Mouse (Mus musculus) hindbrain, embryonic 11.5 days (tissue): Measurements from ENCODE around the gene Zfp710. TPM values are rescaled to one million over a fixed set of nuclear protein-coding genes. Genes with fewer than 3 reads are reported as not detected.
"Not testable (repeated sequence)": the region's sequence is repeated elsewhere in the genome, so short reads cannot be mapped to it uniquely, and the experiment has no call there.

ENCODE experiments used
- ATAC-seq: fragments of 200-750 bp; cut with Nextera tagmentation; 2 replicates; pipeline ENCODE4 v1.8.0; 2017; ENCODE audit warnings: mild to moderate bottlenecking, moderate TSS enrichment, moderate library complexity; ENCODE audit not compliant: low FRiP score
- DNase-seq: peaks from one replicate; pipeline ENCODE4 v3.0.0-alpha.2; 2015; ENCODE audit warnings: low spot score
- H3K27ac ChIP-seq: fragments of 300-500 bp; sonication (generic); 2 replicates; pipeline ENCODE4 v1.5.1; 2014; ENCODE audit warnings: mild to moderate bottlenecking, low read depth, low read length
- H3K27me3 ChIP-seq: fragments of 300-500 bp; sonication (generic); 2 replicates; pipeline ENCODE4 v1.6.1; 2014; ENCODE audit warnings: mild to moderate bottlenecking, low read length, moderate library complexity, mixed read lengths; ENCODE audit not compliant: control insufficient read depth, insufficient read depth
- H3K36me3 ChIP-seq: fragments of 300-500 bp; sonication (generic); 2 replicates; pipeline ENCODE4 v1.6.1; 2014; ENCODE audit warnings: mild to moderate bottlenecking, low read length, moderate library complexity, mixed read lengths; ENCODE audit not compliant: control insufficient read depth, insufficient read depth
- H3K4me1 ChIP-seq: fragments of 300-500 bp; sonication (generic); replicated peaks from 2 replicates; pipeline ENCODE4 v1.6.1; 2014; ENCODE audit warnings: low read length, mixed read lengths; ENCODE audit not compliant: control insufficient read depth, insufficient read depth
- H3K4me2 ChIP-seq: fragments of 300-500 bp; sonication (generic); replicated peaks from 2 replicates; pipeline ENCODE4 v1.6.1; 2014; ENCODE audit warnings: mild to moderate bottlenecking, low read depth, low read length
- H3K4me3 ChIP-seq: fragments of 300-500 bp; sonication (generic); 2 replicates; pipeline ENCODE4 v1.5.1; 2014; ENCODE audit warnings: low read depth, low read length
- H3K9ac ChIP-seq: fragments of 300-500 bp; sonication (generic); 2 replicates; pipeline ENCODE4 v1.6.1; 2014; ENCODE audit warnings: low read depth, low read length
- H3K9me3 ChIP-seq: fragments of 300-500 bp; sonication (generic); 2 replicates; pipeline ENCODE4 v1.6.1; 2016; ENCODE audit warnings: low read length; ENCODE audit not compliant: control insufficient read depth
- WGBS: fragments of 180-500 bp; shearing (Covaris S2); extraction: QIAGEN DNeasy Blood & Tissue Kit; methylation state at CpG from one replicate; pipeline ENCODE4 v1.1.7; 2014; 5-methylcytosine and 5-hydroxymethylcytosine counted together
- polyA plus RNA-seq: library from polyadenylated mRNA; unstranded; fragments of >200 nt; fragmentation: Nextera tagmentation; extraction: Ambion mirVana; gene quantifications from 2 replicates; pipeline ENCODE4 v1.2.1, GENCODE M21; 2014

Zfp710 gene
- polyA plus RNA-seq: 26.4 and 28.4 TPM in 2 replicates

- Histone ChIP-seq H3K27me3 (no peaks in the 10 kb centered on the region), H3K27ac (peak within 1 kb of the TSS; percentile 98), H3K36me3 (no peaks in the 10 kb centered on the region), H3K4me2 (peak within 1 kb of the TSS; percentile 82), H3K4me3 (peak within 1 kb of the TSS; percentile 89), H3K9ac (peak within 1 kb of the TSS; percentile 97), H3K9me3 (no peaks in the 10 kb centered on the region), H3K4me1 (peaks cover 7% of the 10 kb centered on the region)
- peak; percentile 93 for ATAC-seq
- peak; percentile 86 for DNase-seq
- WGBS: under 1% methylated on average over 42 of the region's 42 CpGs
Observed at GRCm38 (mm10) chr7:80024521-80025390, at the start of gene Zfp710. Gene Zfp710, plus strand, starts transcription at chr7:80024814.

GRCm38 (mm10) chr7:79975316-79975715, 49.3 kb upstream of the Zfp710 start:
- no peak for ATAC-seq
- H3K4me3 ChIP-seq: no peak overlapping the region
- no peaks in the 10 kb centered on the region for H3K4me1 ChIP-seq
- 94% methylated on average over 2 of the region's 2 CpGs for WGBS
- H3K27me3 ChIP-seq: no peaks in the 10 kb centered on the region
- no peak overlapping the region for H3K9ac ChIP-seq
- H3K36me3 ChIP-seq: no peaks in the 10 kb centered on the region
- no peak for DNase-seq
- no peak overlapping the region for H3K27ac ChIP-seq
- no peak overlapping the region for H3K4me2 ChIP-seq
- no peaks in the 10 kb centered on the region for H3K9me3 ChIP-seq

GRCm38 (mm10) chr7:79986717-79987116, 37.9 kb upstream of the Zfp710 start:
- ATAC-seq (no peak), DNase-seq (no peak)
- Histone ChIP-seq H3K27me3 (no peaks in the 10 kb centered on the region), H3K4me1 (no peaks in the 10 kb centered on the region), H3K9ac (no peak overlapping the region), H3K27ac (no peak overlapping the region), H3K36me3 (no peaks in the 10 kb centered on the region), H3K4me3 (no peak overlapping the region), H3K4me2 (no peak overlapping the region), H3K9me3 (no peaks in the 10 kb centered on the region)
- 82% methylated on average over 7 of the region's 7 CpGs for WGBS

GRCm38 (mm10) chr7:79987745-79988144, 36.9 kb upstream of the Zfp710 start:
- WGBS: 56% methylated on average over 3 of the region's 3 CpGs
- Histone ChIP-seq H3K4me3 (no peak overlapping the region), H3K9ac (no peak overlapping the region), H3K4me2 (no peak overlapping the region), H3K27ac (no peak overlapping the region), H3K4me1 (no peaks in the 10 kb centered on the region), H3K36me3 (no peaks in the 10 kb centered on the region), H3K27me3 (no peaks in the 10 kb centered on the region), H3K9me3 (no peaks in the 10 kb centered on the region)
- ATAC-seq (no peak), DNase-seq (no peak)

GRCm38 (mm10) chr7:79988466-79988865, 36.1 kb upstream of the Zfp710 start:
- ATAC-seq, H3K27me3 ChIP-seq, H3K9ac ChIP-seq, H3K27ac ChIP-seq, H3K9me3 ChIP-seq, H3K4me2 ChIP-seq, DNase-seq, H3K4me1 ChIP-seq, H3K36me3 ChIP-seq, H3K4me3 ChIP-seq: not testable (repeated sequence)
- 96% methylated on average over 1 of the region's 1 CpGs for WGBS

GRCm38 (mm10) chr7:79994476-79994875, 30.1 kb upstream of the Zfp710 start:
- Histone ChIP-seq H3K9ac (no peak overlapping the region), H3K36me3 (no peaks in the 10 kb centered on the region), H3K4me3 (no peak overlapping the region), H3K4me2 (no peak overlapping the region), H3K4me1 (no peaks in the 10 kb centered on the region), H3K27ac (no peak overlapping the region), H3K9me3 (no peaks in the 10 kb centered on the region), H3K27me3 (no peaks in the 10 kb centered on the region)
- 34% methylated on average over 8 of the region's 8 CpGs for WGBS
- no peak for ATAC-seq
- peak; percentile 52 for DNase-seq

GRCm38 (mm10) chr7:79997761-79998160, 26.9 kb upstream of the Zfp710 start:
- no peak overlapping the region for H3K9ac ChIP-seq
- no peak overlapping the region for H3K4me2 ChIP-seq
- no peaks in the 10 kb centered on the region for H3K27me3 ChIP-seq
- no peaks in the 10 kb centered on the region for H3K4me1 ChIP-seq
- H3K36me3 ChIP-seq: no peaks in the 10 kb centered on the region
- H3K27ac ChIP-seq: no peak overlapping the region
- H3K9me3 ChIP-seq: no peaks in the 10 kb centered on the region
- DNase-seq (no peak), ATAC-seq (no peak)
- H3K4me3 ChIP-seq: no peak overlapping the region
- 83% methylated on average over 1 of the region's 1 CpGs for WGBS

- Histone ChIP-seq H3K9ac (no peak overlapping the region), H3K9me3 (no peaks in the 10 kb centered on the region), H3K27ac (no peak overlapping the region), H3K4me1 (no peaks in the 10 kb centered on the region), H3K27me3 (no peaks in the 10 kb centered on the region), H3K4me2 (no peak overlapping the region), H3K36me3 (no peaks in the 10 kb centered on the region), H3K4me3 (no peak overlapping the region)
- WGBS: 83% methylated on average over 11 of the region's 11 CpGs
- ATAC-seq (no peak), DNase-seq (no peak)
Observed at GRCm38 (mm10) chr7:80002353-80003055, 22.1 kb upstream of the Zfp710 start.
